Mouse (Mus musculus) limb, embryonic 11.5 days (tissue): ENCODE data around the gene Kdm4a. TPM values are rescaled to one million over a fixed set of nuclear protein-coding genes. Genes with fewer than 3 reads are reported as not detected.

Experiments used
- ATAC-seq: fragments of 200-750 bp; cut with Nextera tagmentation; 2 replicates; pipeline ENCODE4 v1.8.0; 2017; ENCODE audit warnings: low read depth; ENCODE audit not compliant: insufficient number of reproducible peaks, low FRiP score, low TSS enrichment
- DNase-seq: peaks from one replicate; pipeline ENCODE4 v3.0.0-alpha.2; 2015; ENCODE audit warnings: low spot score
- H3K27ac ChIP-seq: fragments of 300-500 bp; sonication (generic); replicated peaks from 2 replicates; pipeline ENCODE4 v1.5.1; 2014; ENCODE audit warnings: low read depth, mild to moderate bottlenecking, low read length
- H3K27me3 ChIP-seq: fragments of 300-500 bp; sonication (generic); 2 replicates; pipeline ENCODE4 v1.6.1; 2014; ENCODE audit warnings: mild to moderate bottlenecking, low read length, mixed read lengths; ENCODE audit not compliant: control insufficient read depth, insufficient read depth
- H3K36me3 ChIP-seq: fragments of 300-500 bp; sonication (generic); 2 replicates; pipeline ENCODE4 v1.6.1; 2014; ENCODE audit warnings: mild to moderate bottlenecking, low read length, moderate library complexity, mixed read lengths; ENCODE audit not compliant: control insufficient read depth, insufficient read depth
- H3K4me1 ChIP-seq: fragments of 300-500 bp; sonication (generic); 2 replicates; pipeline ENCODE4 v1.6.1; 2014; ENCODE audit warnings: low read length, mixed read lengths; ENCODE audit not compliant: control insufficient read depth, insufficient read depth
- H3K4me2 ChIP-seq: fragments of 300-500 bp; sonication (generic); 2 replicates; pipeline ENCODE4 v1.6.1; 2014; ENCODE audit warnings: low read depth, mild to moderate bottlenecking, moderate library complexity; ENCODE audit not compliant: severe bottlenecking
- H3K4me3 ChIP-seq: fragments of 300-500 bp; sonication (generic); 2 replicates; pipeline ENCODE4 v1.5.1; 2014; ENCODE audit warnings: low read depth, low read length
- H3K9ac ChIP-seq: fragments of 300-500 bp; sonication (generic); 2 replicates; pipeline ENCODE4 v1.6.1; 2014; ENCODE audit warnings: mild to moderate bottlenecking, low read length
- H3K9me3 ChIP-seq: fragments of 300-500 bp; sonication (generic); 2 replicates; pipeline ENCODE4 v1.6.1; 2016; ENCODE audit warnings: low read length; ENCODE audit not compliant: control insufficient read depth
- WGBS: fragments of 180-500 bp; shearing (Covaris S2); extraction: QIAGEN DNeasy Blood & Tissue Kit; methylation state at CpG from one replicate; pipeline ENCODE4 v1.1.7; 2014; 5-methylcytosine and 5-hydroxymethylcytosine counted together
- polyA plus RNA-seq: library from polyadenylated mRNA; unstranded; fragments of >200 nt; fragmentation: Nextera tagmentation; extraction: Ambion mirVana; gene quantifications from 2 replicates; pipeline ENCODE4 v1.2.1, GENCODE M21; 2014

Kdm4a gene
- polyA plus RNA-seq, 1 experiment from 2014 or later = 63.9 TPM

- DNase-seq = no peak
- 90% methylated on average over 6 of the region's 6 CpGs for WGBS
- H3K9me3 ChIP-seq = no peaks in the 10 kb centered on the region
- no peaks in the 10 kb centered on the region; the same call in 1 of the 2 replicates for H3K36me3 ChIP-seq
- H3K4me1 ChIP-seq = no peaks in the 10 kb centered on the region
- no peak overlapping the region for H3K9ac ChIP-seq
- H3K4me3 ChIP-seq = no peak overlapping the region
- H3K27me3 ChIP-seq = no peaks in the 10 kb centered on the region
- no peak for ATAC-seq
- H3K27ac ChIP-seq = no peak overlapping the region
- H3K4me2 ChIP-seq = no peak overlapping the region
These were observed 78.3 kb downstream of the Kdm4a start for GRCm38 (mm10) chr4:118101497-118101896.

- no peak overlapping the region for H3K27ac ChIP-seq
- no peaks in the 10 kb centered on the region; the same call in 1 of the 2 replicates for H3K36me3 ChIP-seq
- ATAC-seq (no peak), DNase-seq (no peak)
- H3K4me1 ChIP-seq = no peaks in the 10 kb centered on the region
- H3K9ac ChIP-seq = no peak overlapping the region
- no peak overlapping the region for H3K4me2 ChIP-seq
- H3K9me3 ChIP-seq = no peaks in the 10 kb centered on the region
- H3K27me3 ChIP-seq = no peaks in the 10 kb centered on the region
- 93% methylated on average over 8 of the region's 8 CpGs for WGBS
- H3K4me3 ChIP-seq = no peak overlapping the region
These were observed 80.0 kb downstream of the Kdm4a start for GRCm38 (mm10) chr4:118099637-118100364.

DNA sequence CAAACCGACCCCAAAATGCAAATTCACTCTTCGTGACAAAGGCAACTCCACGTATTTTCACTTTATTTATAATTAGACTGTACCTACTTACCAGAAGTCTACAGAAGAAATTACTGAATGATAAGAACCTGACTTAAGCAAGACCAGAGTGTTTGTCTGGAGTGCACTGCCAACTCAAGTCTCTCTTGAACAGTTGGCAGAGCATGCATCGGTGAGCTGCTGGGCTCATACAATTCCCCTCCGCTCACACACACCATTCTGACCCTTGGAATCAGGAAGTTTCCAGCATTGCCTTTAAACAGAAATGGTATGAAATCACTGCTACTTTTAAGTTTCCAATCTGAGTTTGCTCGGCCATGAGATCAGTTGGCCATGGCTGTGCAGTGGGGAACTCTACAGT is 81.3 kb downstream of the Kdm4a start:
- Histone ChIP-seq H3K4me2 (no peak overlapping the region), H3K4me1 (no peaks in the 10 kb centered on the region), H3K27me3 (no peaks in the 10 kb centered on the region), H3K9me3 (no peaks in the 10 kb centered on the region), H3K27ac (no peak overlapping the region), H3K36me3 (no peaks in the 10 kb centered on the region; the same call in 1 of the 2 replicates), H3K4me3 (no peak overlapping the region), H3K9ac (no peak overlapping the region)
- ATAC-seq (no peak), DNase-seq (no peak)
- 93% methylated on average over 6 of the region's 6 CpGs for WGBS

DNA sequence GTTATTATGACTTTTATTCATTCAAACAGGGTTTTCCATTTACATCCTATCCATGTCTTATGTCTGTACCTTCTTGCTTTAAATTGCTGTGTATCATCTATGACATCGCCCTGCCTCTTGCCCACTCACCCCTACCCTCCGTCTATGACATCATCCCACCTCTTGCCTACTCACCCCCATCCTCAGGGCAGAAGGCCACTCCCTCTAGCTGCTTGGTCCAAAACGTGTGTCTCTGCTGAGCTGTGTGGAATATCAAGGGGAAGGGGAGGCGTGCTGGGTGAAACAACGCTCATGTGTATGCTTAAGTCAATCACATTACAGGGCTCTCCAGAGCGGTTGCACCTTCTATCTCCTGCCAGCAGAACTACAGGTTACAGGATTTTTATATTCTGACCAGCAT is 83.8 kb downstream of the Kdm4a start:
- Histone ChIP-seq H3K9ac (no peak overlapping the region), H3K36me3 (no peaks in the 10 kb centered on the region), H3K4me1 (no peaks in the 10 kb centered on the region), H3K27me3 (no peaks in the 10 kb centered on the region), H3K4me3 (no peak overlapping the region), H3K27ac (no peak overlapping the region), H3K9me3 (no peaks in the 10 kb centered on the region), H3K4me2 (no peak overlapping the region)
- 90% methylated on average over 6 of the region's 6 CpGs for WGBS
- DNase-seq = no peak
- ATAC-seq = no peak

DNA sequence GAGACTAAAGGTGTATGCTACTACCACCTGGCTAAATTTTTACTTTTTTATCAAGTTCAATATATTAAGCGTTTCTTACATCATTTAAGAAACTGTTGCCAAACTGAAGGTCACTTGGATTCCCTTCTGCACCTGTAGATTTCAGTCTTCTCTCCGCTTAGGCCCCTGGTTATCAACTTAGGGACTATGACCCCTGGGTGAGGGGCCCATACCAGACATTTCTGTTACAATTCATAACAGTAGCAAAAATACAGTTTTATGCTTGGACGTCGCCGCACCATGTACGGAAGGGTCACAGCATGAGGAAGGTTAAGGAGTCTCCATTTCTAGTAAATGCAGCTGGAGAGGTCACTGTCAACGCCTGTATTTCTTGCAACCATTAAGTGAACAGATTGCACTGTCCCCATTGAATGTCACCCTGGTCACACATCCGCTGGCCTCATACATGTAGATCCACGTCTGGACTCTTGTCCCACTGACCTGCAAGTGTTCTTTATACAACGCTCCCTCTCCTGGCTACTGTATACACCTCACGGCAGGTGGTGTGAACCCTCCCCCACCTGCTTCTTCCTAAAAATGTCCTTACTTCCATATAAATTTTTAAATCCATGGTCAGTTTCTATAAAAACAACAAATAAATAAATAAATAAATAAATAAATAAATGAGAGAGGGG is 86.9 kb downstream of the Kdm4a start:
- DNase-seq = no peak
- H3K4me3 ChIP-seq = no peak overlapping the region
- no peaks in the 10 kb centered on the region for H3K9me3 ChIP-seq
- no peak overlapping the region for H3K4me2 ChIP-seq
- H3K36me3 ChIP-seq = no peaks in the 10 kb centered on the region
- H3K9ac ChIP-seq = no peak overlapping the region
- H3K27me3 ChIP-seq = no peaks in the 10 kb centered on the region
- H3K4me1 ChIP-seq = no peaks in the 10 kb centered on the region
- ATAC-seq = no peak
- WGBS = 95% methylated on average over 11 of the region's 11 CpGs
- H3K27ac ChIP-seq = no peak overlapping the region

- no peaks in the 10 kb centered on the region for H3K9me3 ChIP-seq
- ATAC-seq = no peak
- H3K9ac ChIP-seq = no peak overlapping the region
- H3K4me2 ChIP-seq = no peak overlapping the region
- H3K27me3 ChIP-seq = no peaks in the 10 kb centered on the region
- no peak overlapping the region for H3K4me3 ChIP-seq
- no peak for DNase-seq
- WGBS = 91% methylated on average over 11 of the region's 11 CpGs
- no peaks in the 10 kb centered on the region for H3K36me3 ChIP-seq
- no peak overlapping the region for H3K27ac ChIP-seq
- H3K4me1 ChIP-seq = no peaks in the 10 kb centered on the region
These were observed 89.4 kb downstream of the Kdm4a start for GRCm38 (mm10) chr4:118090449-118090848.

DNA sequence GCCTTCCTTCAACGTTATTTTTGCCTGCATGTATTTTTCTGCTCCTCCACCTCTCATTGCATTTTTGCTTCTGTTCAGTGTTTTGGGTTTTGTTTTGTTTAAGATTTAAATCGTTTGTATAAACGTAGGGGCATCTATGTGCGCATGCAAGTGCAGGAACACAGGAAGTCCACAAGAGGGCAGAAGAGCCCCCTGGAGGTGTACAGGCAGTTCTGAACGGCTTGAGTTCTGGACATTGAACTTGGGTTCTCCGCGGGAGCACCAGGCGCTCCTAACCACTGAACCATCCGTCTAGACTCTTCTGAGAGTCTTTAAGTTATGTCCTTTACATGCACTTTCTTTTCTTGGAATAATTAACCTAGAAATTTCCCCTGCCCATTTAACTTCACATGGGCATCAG is 89.9 kb downstream of the Kdm4a start:
- H3K4me2 ChIP-seq = no peak overlapping the region
- H3K4me1 ChIP-seq = no peaks in the 10 kb centered on the region
- no peak overlapping the region for H3K9ac ChIP-seq
- no peak overlapping the region for H3K4me3 ChIP-seq
- H3K36me3 ChIP-seq = no peaks in the 10 kb centered on the region
- H3K27me3 ChIP-seq = no peaks in the 10 kb centered on the region
- no peak overlapping the region for H3K27ac ChIP-seq
- no peak for ATAC-seq
- peak; percentile 41 for DNase-seq
- 59% methylated on average over 9 of the region's 9 CpGs for WGBS
- H3K9me3 ChIP-seq = no peaks in the 10 kb centered on the region

GRCm38 (mm10) chr4:118088771-118089170 is 91.1 kb downstream of the Kdm4a start:
- H3K4me1 ChIP-seq = no peaks in the 10 kb centered on the region
- WGBS = 81% methylated on average over 2 of the region's 2 CpGs
- ATAC-seq = no peak
- no peak overlapping the region for H3K27ac ChIP-seq
- H3K4me2 ChIP-seq = no peak overlapping the region
- H3K9ac ChIP-seq = no peak overlapping the region
- H3K27me3 ChIP-seq = no peaks in the 10 kb centered on the region
- DNase-seq = no peak
- H3K36me3 ChIP-seq = no peaks in the 10 kb centered on the region
- no peaks in the 10 kb centered on the region for H3K9me3 ChIP-seq
- H3K4me3 ChIP-seq = no peak overlapping the region
